Mouse (Mus musculus): Measurements from ENCODE around the gene Gm19402.

DNA sequence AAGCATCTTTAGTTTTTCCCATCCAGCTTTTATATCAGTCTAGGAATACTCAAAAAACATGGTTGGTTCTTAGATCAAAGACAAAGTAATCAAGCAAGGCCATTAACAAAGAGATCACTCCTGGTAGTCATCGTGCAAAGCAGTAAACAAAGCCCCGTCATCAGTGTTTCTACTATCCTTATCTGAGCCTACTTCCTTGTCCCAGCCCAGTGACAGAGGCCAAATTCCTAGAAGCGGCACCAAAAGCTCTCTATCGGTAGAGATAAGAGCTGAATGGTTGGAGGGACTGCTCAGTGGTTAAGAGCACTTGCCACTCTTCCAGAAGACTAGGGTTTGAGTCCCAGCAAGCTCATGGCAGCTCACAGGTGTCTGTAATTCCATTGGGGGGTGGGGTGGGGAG, 19.0 kb downstream of the Gm19402 start:
- TF ChIP-seq POLR2A (IDR thresholded peaks at IDR 0.05; ENCODE audit: extremely low read depth, insufficient read depth, low read length) (no peak), CTCF (IDR thresholded peaks at IDR 0.05; ENCODE audit: low read depth, low read length) (no peak)

Measured in liver, adult 2 months (tissue).